Mouse (Mus musculus) olfactory bulb, adult 2 months (tissue): ENCODE measurements around the gene Bag6. TPM values are rescaled to one million over a fixed set of nuclear protein-coding genes. Genes with fewer than 3 reads are reported as not detected.
A peak's percentile ranks its signal among the peaks of the same experiment; 100 is the strongest.

Experiments used
- H3K27ac ChIP-seq: fragments of 200-500 bp; 2 replicates; pipeline ENCODE4 v1.5.1; 2012; ENCODE audit warnings: low read depth, low read length; ENCODE audit not compliant: insufficient read depth
- H3K4me1 ChIP-seq: fragments of 200-500 bp; 2 replicates; pipeline ENCODE4 v1.6.1; 2012; ENCODE audit warnings: low read length; ENCODE audit not compliant: control insufficient read depth, insufficient read depth
- H3K4me3 ChIP-seq: fragments of 200-500 bp; 2 replicates; pipeline ENCODE4 v1.5.1; 2012; ENCODE audit warnings: mild to moderate bottlenecking, low read depth, low read length, moderate library complexity; ENCODE audit not compliant: insufficient read depth
- CTCF ChIP-seq: fragments of 200-500 bp; IDR thresholded peaks from 2 replicates; pipeline ENCODE4 v1.5.1; 2012; ENCODE audit warnings: low read depth, mild to moderate bottlenecking, low read length, moderate library complexity; ENCODE audit not compliant: insufficient read depth
- POLR2A ChIP-seq: fragments of 200-500 bp; IDR thresholded peaks from 2 replicates; pipeline ENCODE4 v1.6.1; 2012; ENCODE audit warnings: mild to moderate bottlenecking, low read depth, low read length, moderate library complexity; ENCODE audit not compliant: insufficient read depth
- WGBS: fragments of 180-500 bp; shearing (Covaris S2); methylation state at CpG from one replicate; pipeline ENCODE4 v1.1.7; 2018; 5-methylcytosine and 5-hydroxymethylcytosine counted together
- polyA plus RNA-seq: library from polyadenylated mRNA; stranded (reverse); fragments of >200 nt; gene quantifications from 2 replicates; pipeline ENCODE4 v1.2.4, GENCODE M21; 2012; ENCODE audit warnings: low replicate concordance; ENCODE audit not compliant: missing spikeins, insufficient read depth, insufficient read length

Bag6 gene
- 684 TPM in 1 of 2 replicates, not detected in the other for polyA plus RNA-seq

GRCm38 (mm10) chr17:35134801-35135590 is at the start of gene Bag6:
Gene Bag6 (plus strand): TSS chr17:35135178.
- WGBS = under 1% methylated on average over 66 of the region's 66 CpGs
- Histone ChIP-seq H3K4me1 (peaks cover 2% of the 10 kb centered on the region), H3K4me3 (peak within 1 kb of the TSS; percentile 81), H3K27ac (peak within 1 kb of the TSS; percentile 83)
- TF ChIP-seq POLR2A (peak; percentile 39; the same call in 1 of the 2 replicates), CTCF (no peak)

GRCm38 (mm10) chr17:35085208-35085865 is 49.6 kb upstream of the Bag6 start, which contains the start of gene Ly6g6f:
Gene Ly6g6f (minus strand): TSS chr17:35085610.
- Histone ChIP-seq H3K27ac (no peak within 1 kb of the TSS), H3K4me3 (no peak within 1 kb of the TSS), H3K4me1 (peaks cover 4% of the 10 kb centered on the region)
- TF ChIP-seq CTCF (no peak), POLR2A (no peak)
- WGBS = 81% methylated on average over 7 of the region's 7 CpGs

DNA sequence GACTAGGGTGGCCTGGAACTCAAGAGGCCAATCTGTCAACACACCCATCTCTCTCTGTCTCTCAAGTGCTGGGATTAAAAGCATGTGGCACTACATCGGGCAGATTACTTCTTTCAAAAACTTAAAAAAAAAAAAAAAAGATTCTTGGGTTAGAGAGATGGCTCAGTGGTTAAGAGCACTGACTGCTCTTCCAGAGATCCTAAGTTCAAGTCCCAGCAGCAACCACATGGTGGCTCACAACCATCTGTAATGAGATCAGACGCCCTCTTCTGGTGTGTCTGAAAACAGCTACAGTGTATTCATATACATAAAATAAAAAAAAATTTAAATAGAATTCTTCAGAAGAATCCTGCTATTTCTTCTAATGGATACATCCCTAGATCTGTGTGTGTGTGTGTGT is 46.8 kb upstream of the Bag6 start:
- peaks cover 12% of the 10 kb centered on the region for H3K4me1 ChIP-seq
- TF ChIP-seq POLR2A = no peak
- no peak overlapping the region for H3K4me3 ChIP-seq
- H3K27ac ChIP-seq = no peak overlapping the region
- 46% methylated on average over 2 of the region's 2 CpGs for WGBS

GRCm38 (mm10) chr17:35088825-35089644 is 45.9 kb upstream of the Bag6 start, which contains the start of gene Abhd16a:
Gene Abhd16a (plus strand): TSS chr17:35089263.
- peak within 1 kb of the TSS; percentile 78 for H3K4me3 ChIP-seq
- WGBS = 2% methylated on average over 67 of the region's 67 CpGs
- peak within 1 kb of the TSS; percentile 99 for H3K27ac ChIP-seq
- peaks cover 12% of the 10 kb centered on the region for H3K4me1 ChIP-seq
- TF ChIP-seq CTCF (no peak), POLR2A (peak; percentile 93)

DNA sequence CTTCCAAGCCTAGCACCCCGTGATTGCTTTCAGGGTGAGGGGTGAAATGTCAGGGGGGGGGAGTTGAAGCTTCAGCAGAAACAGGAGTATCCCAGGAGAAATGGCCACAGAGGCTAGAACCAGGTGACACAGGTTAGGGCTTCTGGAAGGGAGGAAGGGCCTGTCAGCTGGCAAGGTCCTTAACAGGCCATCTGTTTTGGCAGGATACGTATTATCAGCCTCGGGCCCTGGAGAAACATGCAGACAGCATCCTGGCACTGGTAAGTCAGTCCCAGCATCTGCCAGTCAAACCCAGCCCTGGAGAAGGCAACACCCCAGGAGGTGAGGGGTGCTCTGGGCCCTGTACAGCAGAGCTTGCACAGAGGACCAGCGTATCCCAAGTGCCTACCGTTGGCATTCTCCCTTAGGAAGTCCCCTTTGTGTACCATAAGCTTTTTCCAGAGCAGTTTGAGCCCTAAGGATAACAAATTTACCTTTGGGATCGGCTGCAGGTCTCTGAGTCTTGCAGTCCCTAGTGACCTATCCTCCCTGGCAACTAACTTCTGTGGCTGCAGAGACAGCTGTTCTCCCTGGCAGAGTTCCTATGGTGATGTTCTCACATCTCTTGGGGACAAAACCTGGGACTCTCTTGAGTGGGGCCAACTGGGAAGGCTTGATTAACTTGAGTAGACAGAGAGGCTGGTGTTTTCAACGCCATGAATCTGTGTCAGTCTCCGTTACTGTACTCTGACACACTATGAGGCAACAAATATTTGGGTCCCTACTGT is 44.6 kb upstream of the Bag6 start:
- Histone ChIP-seq H3K4me3 (peak overlapping the region; percentile 78), H3K27ac (no peak overlapping the region), H3K4me1 (peaks cover 15% of the 10 kb centered on the region)
- TF ChIP-seq POLR2A (no peak), CTCF (no peak)
- 36% methylated on average over 8 of the region's 8 CpGs for WGBS

DNA sequence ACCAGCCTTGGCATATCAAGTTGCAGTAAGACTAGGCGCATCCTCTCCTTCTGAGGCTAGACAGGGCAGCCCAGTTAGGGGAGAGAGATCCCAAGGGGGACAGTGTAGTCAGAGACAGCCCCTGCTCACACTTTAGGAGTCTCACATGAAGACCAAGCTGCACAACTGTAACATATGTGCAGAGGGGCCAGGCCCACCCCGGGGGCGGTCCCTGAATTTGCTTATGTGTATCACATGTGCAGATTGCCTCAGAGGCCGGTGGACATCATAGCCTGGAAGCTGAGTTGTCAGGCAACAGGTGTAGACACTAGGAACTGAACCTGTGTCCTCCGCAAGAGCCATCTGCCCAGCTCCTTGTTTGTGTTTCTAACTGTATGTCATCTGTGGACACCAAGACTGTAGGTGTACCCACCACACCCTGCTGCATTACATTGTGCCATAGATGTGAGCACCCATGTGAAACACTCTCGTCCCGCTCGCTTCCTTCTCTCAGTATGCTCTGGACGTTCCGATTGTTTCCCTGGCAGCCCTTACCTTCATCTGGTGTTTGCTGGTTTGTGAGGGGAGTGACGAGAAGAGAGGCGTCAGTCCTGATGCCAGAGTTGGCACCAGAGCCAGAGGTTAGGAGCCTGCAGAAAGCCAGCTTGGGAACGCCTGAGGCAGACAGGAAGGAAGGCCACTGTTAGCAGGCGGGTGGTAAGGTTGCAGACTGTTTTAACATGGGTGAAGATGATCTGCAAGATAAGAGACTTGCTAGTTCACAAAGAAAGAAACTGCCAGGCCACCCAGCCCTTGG is 42.4 kb upstream of the Bag6 start:
- WGBS = 92% methylated on average over 14 of the region's 14 CpGs
- no peak overlapping the region for H3K27ac ChIP-seq
- TF ChIP-seq POLR2A = no peak

DNA sequence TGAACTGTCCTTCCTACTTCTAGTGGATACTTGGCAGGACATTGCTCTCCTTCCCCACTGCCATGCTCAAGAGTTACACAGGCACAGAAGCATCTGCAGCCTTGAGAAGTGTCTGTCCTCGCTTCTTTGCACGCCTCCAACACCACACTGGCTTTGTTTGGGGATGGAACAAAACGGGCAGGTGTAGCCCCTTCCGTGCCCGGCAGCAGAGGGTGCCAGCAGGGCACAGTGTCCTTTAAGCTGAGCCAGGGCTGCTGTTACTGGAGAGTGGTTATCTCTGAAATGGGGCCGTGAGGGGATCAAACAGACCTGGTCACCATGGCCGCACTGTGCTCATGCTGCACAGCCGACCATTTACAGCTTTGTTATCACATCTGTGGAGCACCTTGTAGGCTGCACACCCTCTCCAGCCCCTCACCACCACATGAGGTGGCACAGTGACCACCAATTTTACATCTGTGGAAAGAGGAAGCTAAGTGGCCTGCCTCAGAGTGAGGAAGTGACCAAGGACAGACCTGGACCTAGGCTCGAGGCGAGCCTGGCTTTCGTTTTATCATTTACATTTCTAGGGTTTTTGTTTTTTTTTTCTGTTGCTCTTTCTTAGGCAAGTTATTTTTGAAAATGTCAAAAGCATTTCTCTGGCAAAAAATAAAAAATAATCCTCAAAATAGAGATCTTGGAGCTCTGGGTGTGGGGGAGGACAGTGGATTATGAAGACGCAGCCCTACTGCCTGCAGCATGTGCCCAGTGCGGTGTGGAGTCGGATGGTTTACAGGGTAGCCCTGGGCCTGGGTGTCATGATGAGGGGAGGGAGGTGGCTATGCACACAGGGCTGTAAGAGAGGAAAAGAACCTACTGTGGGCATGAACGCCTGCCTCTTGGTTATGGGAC is 40.3 kb upstream of the Bag6 start:
- no peak for TF ChIP-seq CTCF
- no peak for TF ChIP-seq POLR2A
- no peak overlapping the region for H3K27ac ChIP-seq
- H3K4me1 ChIP-seq = peaks cover 31% of the 10 kb centered on the region
- 83% methylated on average over 15 of the region's 15 CpGs for WGBS
- no peak overlapping the region for H3K4me3 ChIP-seq

More for the DNA sequence above, 42.4 kb upstream of the Bag6 start:
- peaks cover 31% of the 10 kb centered on the region for H3K4me1 ChIP-seq
- H3K4me3 ChIP-seq = no peak overlapping the region
